In the genomic region with DNA sequence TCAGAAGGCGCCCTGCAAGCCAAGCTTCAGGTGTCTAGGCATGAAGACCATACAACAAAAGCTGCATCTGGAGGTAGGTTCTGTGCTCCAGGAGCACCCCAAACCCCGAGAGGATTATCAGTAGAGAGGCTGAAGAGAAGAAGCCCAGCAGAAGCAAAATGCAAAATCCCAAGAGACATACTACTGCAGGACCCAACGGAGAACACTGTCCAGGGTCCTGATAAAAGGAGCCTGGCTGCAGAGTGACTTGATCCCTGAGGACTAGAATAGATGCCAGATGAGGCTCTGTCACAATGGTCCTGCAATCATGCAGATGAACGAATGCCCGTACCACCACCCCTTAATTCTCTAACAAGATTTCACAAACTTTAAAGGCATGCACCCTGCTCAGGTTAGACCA, we compare ENCODE assay signal across 16 mouse cellular contexts.
DNase-seq lines count a peak whose midpoint lies in the region; ATAC-seq and TF ChIP-seq lines count a peak whose summit lies in the region.
"Had no signal": no experiment of that assay in that cellular context is flagged by ENCODE, and none has a peak within 500 bp of the region (broad histone marks: within the 10 kb centered on the region; RNA-seq: fewer than 3 reads in every experiment).

No protein-coding gene starts in this region.

- no peaks in the 10 kb centered on the region for H3K36me3 ChIP-seq in intestine, embryonic 14.5 days (ENCODE audit: control insufficient read depth, insufficient read depth, low read length)
- H3K36me3 ChIP-seq in intestine, embryonic 16.5 days (ENCODE audit: control insufficient read depth, insufficient read depth, low read length), result no peaks in the 10 kb centered on the region
- H3K36me3 ChIP-seq in limb, embryonic 14.5 days (ENCODE audit: control insufficient read depth, insufficient read depth, low read length), result no peaks in the 10 kb centered on the region
- no peaks in the 10 kb centered on the region for H3K36me3 ChIP-seq in hindbrain, embryonic 14.5 days (replicated peaks; ENCODE audit: control insufficient read depth, insufficient read depth)
- H3K36me3 ChIP-seq: embryonic facial prominence, embryonic 13.5 days; forebrain, embryonic 12.5 days had no signal

- TF ChIP-seq POLR2A in limb, embryonic 14.5 days (IDR thresholded peaks at IDR 0.05; ENCODE audit: borderline replicate concordance, extremely low read depth, insufficient read depth, insufficient read length), result no peak

- no peaks in the 10 kb centered on the region for H3K9me3 ChIP-seq in intestine, embryonic 14.5 days (ENCODE audit: control insufficient read depth, low read length)
- H3K9me3 ChIP-seq in intestine, embryonic 16.5 days (ENCODE audit: control insufficient read depth, low read length), result no peaks in the 10 kb centered on the region
- no peaks in the 10 kb centered on the region for H3K9me3 ChIP-seq in limb, embryonic 14.5 days (ENCODE audit: control insufficient read depth, low read length)
- H3K9me3 ChIP-seq in hindbrain, embryonic 14.5 days (ENCODE audit: control insufficient read depth, low read length), result no peaks in the 10 kb centered on the region
- H3K9me3 ChIP-seq: embryonic facial prominence, embryonic 13.5 days; forebrain, embryonic 12.5 days had no signal

- WGBS in intestine, embryonic 14.5 days, result 58% methylated on average over 5 of the region's 5 CpGs
- WGBS in intestine, embryonic 16.5 days, result 62% methylated on average over 5 of the region's 5 CpGs
- WGBS in limb, embryonic 14.5 days, result 68% methylated on average over 5 of the region's 5 CpGs
- 75% methylated on average over 5 of the region's 5 CpGs for WGBS in hindbrain, embryonic 14.5 days

- DNase-seq in intestine, embryonic 14.5 days (ENCODE audit: low spot score), result peak; percentile 68
- DNase-seq in lung, postnatal 14 days, result peak; percentile 7
- DNase-seq in lung, postnatal 4 days, result no peak
- DNase-seq in ZHBTc4 (ENCODE audit: low read depth, low spot score), result peak; percentile 22
- DNase-seq in limb, embryonic 14.5 days (ENCODE audit: low spot score), result peak; percentile 35
- no peak for DNase-seq in left cerebral cortex, adult 18-20 months (ENCODE audit: low spot score in 2 of 2)
- DNase-seq in hindbrain, embryonic 14.5 days (ENCODE audit: low spot score), result no peak
- DNase-seq: cerebellum, adult 8-10 months; gastrocnemius, adult 2 months; spleen, adult 18-20 months had no signal

- H3K27ac ChIP-seq in intestine, embryonic 14.5 days (ENCODE audit: low read depth), result no peak overlapping the region
- no peak overlapping the region for H3K27ac ChIP-seq in intestine, embryonic 16.5 days (ENCODE audit: low read length)
- H3K27ac ChIP-seq in limb, embryonic 14.5 days (replicated peaks; ENCODE audit: low read depth, low read length), result no peak overlapping the region
- H3K27ac ChIP-seq in hindbrain, embryonic 14.5 days, result no peak overlapping the region
- H3K27ac ChIP-seq: embryonic facial prominence, embryonic 13.5 days; forebrain, embryonic 12.5 days; gastrocnemius, adult 2 months; layer of hippocampus, adult 2 months; liver, embryonic 14.5 days had no signal

- H3K9ac ChIP-seq in intestine, embryonic 14.5 days (ENCODE audit: low read length), result no peak overlapping the region
- H3K9ac ChIP-seq in intestine, embryonic 16.5 days (ENCODE audit: low read depth, low read length), result no peak overlapping the region
- H3K9ac ChIP-seq in limb, embryonic 14.5 days (ENCODE audit: low read depth, low read length, severe bottlenecking), result no peak overlapping the region
- no peak overlapping the region for H3K9ac ChIP-seq in hindbrain, embryonic 14.5 days
- H3K9ac ChIP-seq: embryonic facial prominence, embryonic 13.5 days; forebrain, embryonic 12.5 days; liver, embryonic 14.5 days had no signal

- no peaks in the 10 kb centered on the region for H3K27me3 ChIP-seq in intestine, embryonic 14.5 days (replicated peaks; ENCODE audit: control insufficient read depth, insufficient read depth, low read length)
- H3K27me3 ChIP-seq in intestine, embryonic 16.5 days (replicated peaks; ENCODE audit: control insufficient read depth, insufficient read depth, low read length), result no peaks in the 10 kb centered on the region
- no peaks in the 10 kb centered on the region for H3K27me3 ChIP-seq in limb, embryonic 14.5 days (ENCODE audit: control insufficient read depth, insufficient read depth, low read length)
- H3K27me3 ChIP-seq in hindbrain, embryonic 14.5 days (ENCODE audit: control insufficient read depth, insufficient read depth, low read length), result no peaks in the 10 kb centered on the region
- H3K27me3 ChIP-seq: embryonic facial prominence, embryonic 13.5 days; forebrain, embryonic 12.5 days; megakaryocyte, embryonic 14.5 days had no signal

- no peak overlapping the region for H3K4me2 ChIP-seq in intestine, embryonic 14.5 days (ENCODE audit: low read length)
- no peak overlapping the region for H3K4me2 ChIP-seq in intestine, embryonic 16.5 days (ENCODE audit: low read depth, low read length)
- no peak overlapping the region for H3K4me2 ChIP-seq in limb, embryonic 14.5 days (replicated peaks; ENCODE audit: low read depth, low read length, severe bottlenecking)
- H3K4me2 ChIP-seq in hindbrain, embryonic 14.5 days (replicated peaks), result no peak overlapping the region
- H3K4me2 ChIP-seq: embryonic facial prominence, embryonic 13.5 days; forebrain, embryonic 12.5 days had no signal

- no peaks in the 10 kb centered on the region for H3K4me1 ChIP-seq in intestine, embryonic 14.5 days (replicated peaks; ENCODE audit: control insufficient read depth, insufficient read depth, low read length)
- no peaks in the 10 kb centered on the region for H3K4me1 ChIP-seq in intestine, embryonic 16.5 days (ENCODE audit: control insufficient read depth, insufficient read depth, low read length)
- H3K4me1 ChIP-seq in limb, embryonic 14.5 days (ENCODE audit: control insufficient read depth, insufficient read depth, low read length), result no peaks in the 10 kb centered on the region; the same call in 1 of the 2 replicates
- 0 out of 2 replicates have a peak, but pooled peaks cover 5% of the 10 kb centered on the region for H3K4me1 ChIP-seq in hindbrain, embryonic 14.5 days (replicated peaks; ENCODE audit: control insufficient read depth, insufficient read depth, low read length)
- H3K4me1 ChIP-seq: embryonic facial prominence, embryonic 13.5 days; megakaryocyte, embryonic 14.5 days had no signal

- H3K4me3 ChIP-seq in intestine, embryonic 14.5 days (ENCODE audit: low read depth, low read length), result no peak overlapping the region
- H3K4me3 ChIP-seq in intestine, embryonic 16.5 days (ENCODE audit: low read length), result no peak overlapping the region
- H3K4me3 ChIP-seq in limb, embryonic 14.5 days (replicated peaks; ENCODE audit: low read length), result no peak overlapping the region
- no peak overlapping the region for H3K4me3 ChIP-seq in hindbrain, embryonic 14.5 days (replicated peaks; ENCODE audit: low read length)
- H3K4me3 ChIP-seq: embryonic facial prominence, embryonic 13.5 days; forebrain, embryonic 12.5 days; gastrocnemius, adult 2 months; layer of hippocampus, adult 2 months; megakaryocyte, embryonic 14.5 days had no signal

- no peak for ATAC-seq in intestine, embryonic 14.5 days (replicated peaks; ENCODE audit: low FRiP score, low TSS enrichment, low read depth)
- no peak for ATAC-seq in intestine, embryonic 16.5 days
- ATAC-seq in limb, embryonic 14.5 days (ENCODE audit: low FRiP score, low read depth), result no peak
- no peak for ATAC-seq in hindbrain, embryonic 14.5 days (ENCODE audit: low FRiP score)

Comparison
In these comparisons a context has a peak if more than half of its experiments do, and no peak if none do; other contexts are left out.
1. DNase-seq: peak in intestine, embryonic 14.5 days (single experiment), lung, postnatal 14 days (single experiment), ZHBTc4 (single experiment) and limb, embryonic 14.5 days (single experiment); none in lung, postnatal 4 days (0 of 2), left cerebral cortex, adult 18-20 months (0 of 2) and hindbrain, embryonic 14.5 days (single experiment).